Mouse (Mus musculus) heart, embryonic 12.5 days (tissue): ENCODE data around the gene Etfb. TPM values are rescaled to one million over a fixed set of nuclear protein-coding genes. Genes with fewer than 3 reads are reported as not detected.

Experiments
- ATAC-seq: fragments of 200-750 bp; cut with Nextera tagmentation; 2 replicates; pipeline ENCODE4 v1.8.0; 2017; ENCODE audit warnings: moderate TSS enrichment, moderate library complexity; ENCODE audit not compliant: insufficient number of reproducible peaks, low FRiP score
- H3K27ac ChIP-seq: fragments of 300-500 bp; sonication (generic); 2 replicates; pipeline ENCODE4 v1.5.1; 2016; ENCODE audit warnings: mild to moderate bottlenecking, moderate library complexity; ENCODE audit not compliant: poor library complexity, severe bottlenecking
- H3K27me3 ChIP-seq: fragments of 300-500 bp; sonication (generic); replicated peaks from 2 replicates; pipeline ENCODE4 v1.6.1; 2016; ENCODE audit warnings: mild to moderate bottlenecking, moderate library complexity
- H3K36me3 ChIP-seq: fragments of 300-500 bp; sonication (generic); 2 replicates; pipeline ENCODE4 v1.6.1; 2016; ENCODE audit warnings: mild to moderate bottlenecking, moderate library complexity
- H3K4me1 ChIP-seq: fragments of 300-500 bp; sonication (generic); replicated peaks from 2 replicates; pipeline ENCODE4 v1.6.1; 2016; ENCODE audit warnings: mild to moderate bottlenecking
- H3K4me2 ChIP-seq: fragments of 300-500 bp; sonication (generic); 2 replicates; pipeline ENCODE4 v1.6.1; 2016; ENCODE audit warnings: mild to moderate bottlenecking, moderate library complexity
- H3K4me3 ChIP-seq: fragments of 300-500 bp; sonication (generic); 2 replicates; pipeline ENCODE4 v1.5.1; 2016; ENCODE audit warnings: mild to moderate bottlenecking
- H3K9ac ChIP-seq: fragments of 300-500 bp; sonication (generic); 2 replicates; pipeline ENCODE4 v1.6.1; 2016; ENCODE audit warnings: mild to moderate bottlenecking, moderate library complexity
- H3K9me3 ChIP-seq: fragments of 300-500 bp; sonication (generic); replicated peaks from 2 replicates; pipeline ENCODE4 v1.6.1; 2016; ENCODE audit warnings: mild to moderate bottlenecking, moderate library complexity
- WGBS: fragments of 180-500 bp; shearing (Covaris S2); methylation state at CpG from one replicate; pipeline ENCODE4 v1.1.7; 2016; 5-methylcytosine and 5-hydroxymethylcytosine counted together
- polyA plus RNA-seq: library from polyadenylated mRNA; unstranded; fragments of >200 nt; fragmentation: Nextera tagmentation; extraction: Ambion mirVana; gene quantifications from 2 replicates; pipeline ENCODE4 v1.2.1, GENCODE M21; 2016

Gene Etfb
- polyA plus RNA-seq, 1 experiment from 2014 or later = 473 TPM

- Histone ChIP-seq H3K4me1 (no peaks in the 10 kb centered on the region), H3K27me3 (no peaks in the 10 kb centered on the region), H3K27ac (no peak overlapping the region), H3K36me3 (no peaks in the 10 kb centered on the region), H3K9me3 (no peaks in the 10 kb centered on the region), H3K4me2 (no peak overlapping the region), H3K4me3 (no peak overlapping the region), H3K9ac (no peak overlapping the region)
- no peak for ATAC-seq
- 34% methylated on average over 4 of the region's 4 CpGs for WGBS
Measured at GRCm38 (mm10) chr7:43429500-43429899, 14.4 kb upstream of the Etfb start.

GRCm38 (mm10) chr7:43432891-43433290, 11.0 kb upstream of the Etfb start:
- no peak overlapping the region for H3K27ac ChIP-seq
- H3K9me3 ChIP-seq = no peaks in the 10 kb centered on the region
- H3K4me3 ChIP-seq = no peak overlapping the region
- no peaks in the 10 kb centered on the region for H3K4me1 ChIP-seq
- no peaks in the 10 kb centered on the region for H3K27me3 ChIP-seq
- no peak overlapping the region for H3K4me2 ChIP-seq
- H3K36me3 ChIP-seq = no peaks in the 10 kb centered on the region
- ATAC-seq = no peak
- 61% methylated on average over 4 of the region's 4 CpGs for WGBS
- no peak overlapping the region for H3K9ac ChIP-seq

DNA sequence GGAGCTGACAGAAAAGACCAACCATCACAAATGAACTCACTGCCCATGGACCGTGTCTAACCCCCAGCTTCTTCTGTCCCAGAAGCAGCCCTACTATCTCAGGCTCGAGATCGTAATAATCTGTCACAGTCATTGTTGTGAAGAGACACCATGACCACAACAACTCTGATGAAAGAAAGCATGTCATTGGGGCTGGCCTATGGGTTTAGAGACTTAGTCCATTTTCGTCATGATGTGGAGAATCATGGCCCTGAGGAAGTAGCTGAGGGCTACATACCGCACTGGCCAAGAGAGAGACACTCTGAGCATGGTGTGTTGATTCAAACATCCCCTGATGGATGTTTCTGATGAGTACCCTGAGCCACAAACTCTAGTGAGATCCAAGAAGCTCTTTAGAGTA, 9.2 kb upstream of the Etfb start:
- H3K4me2 ChIP-seq = no peak overlapping the region
- no peak overlapping the region for H3K4me3 ChIP-seq
- H3K36me3 ChIP-seq = no peaks in the 10 kb centered on the region
- no peak overlapping the region for H3K9ac ChIP-seq
- 83% methylated on average over 5 of the region's 5 CpGs for WGBS
- no peaks in the 10 kb centered on the region for H3K4me1 ChIP-seq
- H3K9me3 ChIP-seq = no peaks in the 10 kb centered on the region
- H3K27ac ChIP-seq = no peak overlapping the region
- ATAC-seq = no peak
- no peaks in the 10 kb centered on the region for H3K27me3 ChIP-seq

GRCm38 (mm10) chr7:43436341-43437255, 7.3 kb upstream of the Etfb start, which contains the start of gene Nkg7:
Nkg7 (plus strand) TSS chr7:43437073.
- no peak within 1 kb of the TSS for H3K27ac ChIP-seq
- H3K27me3 ChIP-seq = no peaks in the 10 kb centered on the region; the same call in 1 of the 2 replicates
- no peak within 1 kb of the TSS for H3K4me2 ChIP-seq
- no peak within 1 kb of the TSS for H3K9ac ChIP-seq
- 63% methylated on average over 10 of the region's 10 CpGs for WGBS
- no peaks in the 10 kb centered on the region for H3K9me3 ChIP-seq
- no peaks in the 10 kb centered on the region for H3K4me1 ChIP-seq
- H3K36me3 ChIP-seq = no peaks in the 10 kb centered on the region
- no peak within 1 kb of the TSS for H3K4me3 ChIP-seq
- no peak for ATAC-seq

GRCm38 (mm10) chr7:43438611-43439010, 5.3 kb upstream of the Etfb start:
- Histone ChIP-seq H3K36me3 (no peaks in the 10 kb centered on the region), H3K4me1 (peaks cover 6% of the 10 kb centered on the region; the same call in 1 of the 2 replicates), H3K4me3 (no peak overlapping the region), H3K4me2 (no peak overlapping the region), H3K27ac (no peak overlapping the region), H3K9me3 (no peaks in the 10 kb centered on the region), H3K27me3 (no peaks in the 10 kb centered on the region; the same call in 1 of the 2 replicates), H3K9ac (no peak overlapping the region)
- 76% methylated on average over 4 of the region's 4 CpGs for WGBS
- ATAC-seq = no peak

GRCm38 (mm10) chr7:43440482-43440881, 3.4 kb upstream of the Etfb start, which contains the start of gene Cldnd2:
Cldnd2 (plus strand) TSS chr7:43440782.
- H3K36me3 ChIP-seq = no peaks in the 10 kb centered on the region
- H3K27ac ChIP-seq = no peak within 1 kb of the TSS
- no peak within 1 kb of the TSS for H3K4me3 ChIP-seq
- H3K9ac ChIP-seq = no peak within 1 kb of the TSS
- H3K4me1 ChIP-seq = peaks cover 18% of the 10 kb centered on the region
- no peaks in the 10 kb centered on the region for H3K9me3 ChIP-seq
- H3K4me2 ChIP-seq = no peak within 1 kb of the TSS
- WGBS = 77% methylated on average over 6 of the region's 6 CpGs
- no peak for ATAC-seq
- H3K27me3 ChIP-seq = no peaks in the 10 kb centered on the region; the same call in 1 of the 2 replicates

DNA sequence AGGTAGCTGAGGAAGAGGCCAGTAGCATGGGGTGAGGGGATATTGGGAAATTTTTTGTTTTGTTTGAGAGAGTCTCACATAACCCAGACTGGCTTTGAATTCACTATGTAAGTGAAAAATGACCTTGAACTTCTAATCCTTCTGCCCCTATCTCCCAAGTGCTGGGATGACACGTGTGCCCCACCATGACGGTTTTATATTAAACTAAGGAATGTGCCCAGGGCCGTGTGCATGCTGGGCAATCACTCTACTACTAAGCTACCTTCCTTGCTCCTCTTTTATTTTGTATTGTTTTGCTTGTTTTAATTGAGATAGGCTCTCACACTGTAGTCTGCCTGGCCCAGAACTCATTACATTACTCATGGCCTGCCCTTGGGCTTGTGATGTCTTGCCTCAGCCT, 2.8 kb upstream of the Etfb start:
- H3K9ac ChIP-seq = no peak overlapping the region
- no peak overlapping the region for H3K4me3 ChIP-seq
- whole genome bisulfite sequencing = 77% methylated on average over 3 of the region's 3 CpGs
- H3K9me3 ChIP-seq = no peaks in the 10 kb centered on the region
- H3K4me2 ChIP-seq = no peak overlapping the region
- no peaks in the 10 kb centered on the region; the same call in 1 of the 2 replicates for H3K27me3 ChIP-seq
- H3K4me1 ChIP-seq = peaks cover 24% of the 10 kb centered on the region
- H3K27ac ChIP-seq = no peak overlapping the region
- no peak for ATAC-seq
- no peaks in the 10 kb centered on the region for H3K36me3 ChIP-seq

DNA sequence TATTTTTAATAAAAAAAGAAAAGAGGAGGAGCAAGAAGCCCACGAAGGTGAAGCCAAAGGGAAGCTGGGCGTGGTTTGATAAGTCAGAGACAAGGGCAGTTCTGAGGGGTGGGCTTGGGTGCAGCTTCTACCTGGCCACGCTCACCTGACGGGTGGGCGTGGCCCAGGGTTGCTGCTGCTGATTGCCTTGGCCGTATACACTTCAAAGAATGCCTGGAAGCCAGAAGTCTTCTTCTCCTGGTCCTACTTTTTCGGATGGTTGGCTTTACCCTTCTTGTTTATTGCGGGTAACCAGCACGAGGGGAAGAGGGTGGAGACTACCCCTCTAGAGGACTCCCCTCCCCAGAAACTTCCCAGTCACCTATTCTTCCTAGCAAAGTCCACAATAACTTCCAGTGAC, 1.2 kb upstream of the Etfb start:
- peaks cover 35% of the 10 kb centered on the region for H3K4me1 ChIP-seq
- ATAC-seq = no peak

DNA sequence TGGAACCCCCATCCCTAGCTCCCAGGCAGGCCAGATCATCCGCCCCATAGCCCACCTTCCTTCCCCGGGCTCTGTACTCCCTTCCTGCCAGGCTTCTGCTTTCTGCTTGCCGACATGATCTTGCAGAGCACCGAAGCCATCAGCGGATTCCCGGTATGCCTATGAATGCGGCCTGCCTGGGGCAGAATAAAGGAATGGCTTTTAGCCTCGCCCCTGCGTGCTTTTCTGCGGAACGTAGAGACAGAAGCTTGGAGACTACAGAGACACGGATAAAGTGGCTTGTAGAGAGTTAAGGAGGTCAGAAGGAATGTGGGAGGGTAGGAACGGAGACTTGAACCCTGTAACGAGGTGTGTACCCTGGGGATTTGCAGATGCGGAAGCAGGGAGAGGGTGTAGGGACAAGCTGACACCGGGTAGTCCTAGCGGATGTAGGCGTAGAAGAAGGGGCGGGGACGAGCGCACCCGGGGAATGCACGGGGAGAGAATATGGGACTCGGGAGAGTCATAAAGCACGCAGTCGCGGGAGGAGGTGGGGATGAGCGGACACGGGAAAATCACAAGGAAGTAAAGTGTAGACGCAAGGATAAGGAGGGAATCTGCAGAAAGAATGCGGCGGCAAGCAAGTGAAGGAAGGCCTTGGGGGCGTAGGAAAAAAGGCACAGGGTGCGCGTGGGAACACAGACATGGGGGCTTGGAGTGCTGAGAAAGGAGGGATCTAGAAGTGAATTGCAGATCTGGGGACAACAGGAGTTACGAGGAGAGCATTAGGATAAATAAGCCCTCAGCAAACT, 562 bp upstream of the Etfb start:
- Histone ChIP-seq H3K4me1 (peaks cover 41% of the 10 kb centered on the region), H3K9ac (peak overlapping the region; percentile 70), H3K4me2 (peak overlapping the region; percentile 74), H3K36me3 (no peaks in the 10 kb centered on the region), H3K27ac (peak overlapping the region; percentile 98), H3K4me3 (peak overlapping the region; percentile 66), H3K9me3 (no peaks in the 10 kb centered on the region), H3K27me3 (no peaks in the 10 kb centered on the region; the same call in 1 of the 2 replicates)
- ATAC-seq = peak; percentile 92
- 2% methylated on average over 36 of the region's 36 CpGs for WGBS

More for the DNA sequence above, 1.2 kb upstream of the Etfb start:
- WGBS = 17% methylated on average over 9 of the region's 9 CpGs
- Histone ChIP-seq H3K4me3 (peak overlapping the region; percentile 66), H3K9ac (peak overlapping the region; percentile 70), H3K27ac (peak overlapping the region; percentile 98), H3K4me2 (peak overlapping the region; percentile 74), H3K9me3 (no peaks in the 10 kb centered on the region), H3K27me3 (no peaks in the 10 kb centered on the region; the same call in 1 of the 2 replicates), H3K36me3 (no peaks in the 10 kb centered on the region)

DNA sequence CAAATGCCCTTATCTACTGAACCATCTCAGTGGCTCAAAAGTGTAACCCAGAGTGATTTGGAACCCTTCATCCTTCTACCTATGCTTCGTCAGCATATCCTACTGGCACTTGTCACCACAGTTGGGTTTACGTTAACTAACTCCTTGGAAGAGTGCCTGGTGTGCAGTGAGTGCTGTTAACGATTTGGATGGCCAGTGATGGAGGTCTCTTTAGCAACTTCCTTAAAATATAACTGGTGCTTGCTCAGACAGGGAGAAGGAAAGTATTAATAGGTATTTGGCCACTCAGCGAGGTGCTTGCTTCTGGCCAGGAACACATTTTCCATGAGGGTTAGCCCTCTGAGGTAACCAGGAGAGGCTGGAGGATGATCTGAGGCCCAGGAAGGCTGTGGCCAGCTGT, 3.9 kb downstream of the Etfb start:
- no peak overlapping the region for H3K27ac ChIP-seq
- ATAC-seq = no peak
- WGBS = 80% methylated on average over 4 of the region's 4 CpGs

DNA sequence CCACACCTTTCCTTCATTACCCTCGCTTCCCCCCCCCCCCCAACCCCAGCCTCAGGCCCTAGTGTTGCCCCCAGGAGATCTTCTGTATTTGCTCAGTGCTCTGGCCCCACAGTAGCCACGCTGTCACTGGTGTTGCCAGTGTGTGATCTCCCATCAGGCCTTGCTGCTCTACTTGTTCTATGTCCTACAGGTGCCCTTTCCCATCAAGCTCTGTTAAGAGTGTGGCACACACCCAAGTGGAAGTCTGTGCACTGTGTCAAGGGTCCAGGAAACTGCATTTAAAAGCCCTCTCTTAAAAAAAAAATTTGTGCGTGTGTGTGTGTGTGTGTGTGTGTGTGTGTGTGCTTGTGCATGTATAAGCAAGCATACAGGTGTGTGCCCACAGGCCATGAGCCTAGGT, 4.4 kb downstream of the Etfb start:
- Histone ChIP-seq H3K27me3 (no peaks in the 10 kb centered on the region), H3K36me3 (peaks cover 25% of the 10 kb centered on the region), H3K9me3 (no peaks in the 10 kb centered on the region), H3K4me1 (peaks cover 51% of the 10 kb centered on the region), H3K4me2 (no peak overlapping the region), H3K4me3 (no peak overlapping the region), H3K27ac (no peak overlapping the region), H3K9ac (no peak overlapping the region; the same call in 1 of the 2 replicates)
- no peak for ATAC-seq
- 83% methylated on average over 2 of the region's 3 CpGs for WGBS

More for the DNA sequence above, 3.9 kb downstream of the Etfb start:
- Histone ChIP-seq H3K9ac (no peak overlapping the region; the same call in 1 of the 2 replicates), H3K4me2 (no peak overlapping the region), H3K27me3 (no peaks in the 10 kb centered on the region), H3K4me1 (peaks cover 52% of the 10 kb centered on the region), H3K4me3 (no peak overlapping the region), H3K9me3 (no peaks in the 10 kb centered on the region), H3K36me3 (peaks cover 21% of the 10 kb centered on the region)
